Mouse (Mus musculus) splenic B cell, adult 2 months (primary cell): ENCODE measurements around the gene S100a7a.
A peak's percentile ranks its signal among the peaks of the same experiment; 100 is the strongest.

Experiments used
- DNase-seq: peaks from one replicate; pipeline ENCODE4 v3.0.0-alpha.2; 2011; ENCODE audit warnings: low read depth, low spot score
- H3K27me3 ChIP-seq: 2 replicates; pipeline ENCODE4 v1.6.1; 2012; ENCODE audit warnings: mild to moderate bottlenecking, low read length, moderate library complexity, mixed read lengths; ENCODE audit not compliant: control insufficient read depth, poor library complexity, insufficient read depth, severe bottlenecking
- H3K36me3 ChIP-seq: 2 replicates; pipeline ENCODE4 v1.6.1; 2012; ENCODE audit warnings: mild to moderate bottlenecking, low read length, moderate library complexity, mixed read lengths; ENCODE audit not compliant: control insufficient read depth, poor library complexity, insufficient read depth, severe bottlenecking

S100a7a gene

DNA sequence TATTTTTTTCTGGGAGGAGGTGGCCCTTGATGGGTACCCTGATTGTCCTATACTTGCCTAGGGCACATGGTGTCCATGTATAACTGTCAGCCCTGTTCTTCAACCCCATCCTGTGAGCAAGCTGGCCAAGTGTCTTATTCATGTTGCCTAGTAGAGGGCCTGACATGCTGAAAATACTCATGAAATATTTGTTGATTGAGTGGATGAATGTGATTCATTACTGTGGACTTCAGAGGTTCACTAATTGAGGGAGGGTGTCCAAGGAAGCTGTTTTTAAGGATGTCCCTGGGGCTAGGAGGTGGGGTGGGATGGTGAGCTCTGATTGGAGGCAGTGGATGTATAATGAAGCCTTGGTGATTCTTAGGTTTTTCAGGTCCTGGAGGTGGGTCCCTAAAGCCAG, at the start of gene S100a7a:
Gene S100a7a, plus strand, starts transcription at position 301 of the 400 bp plus-strand sequence.
- H3K36me3 ChIP-seq: no peaks in the 10 kb centered on the region
- no peaks in the 10 kb centered on the region; the same call in 1 of the 2 replicates for H3K27me3 ChIP-seq
- no peak for DNase-seq

DNA sequence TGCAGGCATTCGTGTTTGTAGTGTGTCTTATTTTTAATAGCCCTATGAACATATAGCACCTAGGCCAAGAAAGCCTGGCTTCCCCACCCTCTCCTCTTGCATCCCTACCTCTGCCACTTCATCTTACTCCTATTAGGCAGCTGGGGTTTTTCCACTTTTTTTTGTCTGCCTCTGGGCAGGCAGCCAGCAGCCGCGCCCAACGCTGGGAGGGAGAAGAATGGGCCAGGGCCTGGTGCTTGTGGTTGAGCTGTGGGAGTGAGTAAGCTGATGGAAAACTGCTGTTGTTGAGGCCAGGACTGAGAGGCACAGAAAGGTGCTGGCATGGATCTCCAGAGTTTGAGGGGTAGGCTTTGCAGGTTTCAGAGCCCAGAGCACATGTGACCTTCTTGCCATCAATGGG, 49.4 kb upstream of the S100a7a start:
- Histone ChIP-seq H3K27me3 (no peaks in the 10 kb centered on the region), H3K36me3 (no peaks in the 10 kb centered on the region)
- no peak for DNase-seq

DNA sequence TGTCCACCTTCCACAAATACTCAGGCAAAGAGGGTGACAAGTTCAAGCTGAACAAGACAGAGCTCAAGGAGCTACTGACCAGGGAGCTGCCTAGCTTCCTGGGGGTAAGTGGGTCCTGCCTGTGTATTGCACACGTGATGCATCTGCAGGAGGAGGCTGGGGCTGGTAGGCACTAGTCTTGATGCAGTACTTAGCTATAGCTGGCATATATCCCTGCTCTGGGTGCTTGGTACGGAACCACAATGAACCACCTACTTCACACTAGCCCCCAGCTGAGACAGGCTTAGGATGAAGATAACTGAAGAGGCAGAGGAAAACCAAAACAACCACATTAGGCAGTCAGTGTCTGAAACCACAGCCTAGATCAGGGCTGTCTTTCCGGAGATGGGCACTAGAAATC, 48.8 kb upstream of the S100a7a start:
- Histone ChIP-seq H3K36me3 (no peaks in the 10 kb centered on the region), H3K27me3 (no peaks in the 10 kb centered on the region)
- no peak for DNase-seq

DNA sequence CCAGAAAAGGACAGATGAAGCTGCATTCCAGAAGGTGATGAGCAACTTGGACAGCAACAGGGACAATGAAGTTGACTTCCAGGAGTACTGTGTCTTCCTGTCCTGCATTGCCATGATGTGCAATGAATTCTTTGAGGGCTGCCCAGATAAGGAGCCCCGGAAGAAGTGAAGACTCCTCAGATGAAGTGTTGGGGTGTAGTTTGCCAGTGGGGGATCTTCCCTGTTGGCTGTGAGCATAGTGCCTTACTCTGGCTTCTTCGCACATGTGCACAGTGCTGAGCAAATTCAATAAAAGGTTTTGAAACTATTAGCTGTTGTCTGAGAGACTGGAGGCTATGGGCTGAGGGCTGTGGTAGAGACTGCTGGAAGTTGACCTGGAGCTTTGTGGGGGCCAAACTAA, 48.1 kb upstream of the S100a7a start:
- DNase-seq: no peak
- no peaks in the 10 kb centered on the region for H3K27me3 ChIP-seq

DNA sequence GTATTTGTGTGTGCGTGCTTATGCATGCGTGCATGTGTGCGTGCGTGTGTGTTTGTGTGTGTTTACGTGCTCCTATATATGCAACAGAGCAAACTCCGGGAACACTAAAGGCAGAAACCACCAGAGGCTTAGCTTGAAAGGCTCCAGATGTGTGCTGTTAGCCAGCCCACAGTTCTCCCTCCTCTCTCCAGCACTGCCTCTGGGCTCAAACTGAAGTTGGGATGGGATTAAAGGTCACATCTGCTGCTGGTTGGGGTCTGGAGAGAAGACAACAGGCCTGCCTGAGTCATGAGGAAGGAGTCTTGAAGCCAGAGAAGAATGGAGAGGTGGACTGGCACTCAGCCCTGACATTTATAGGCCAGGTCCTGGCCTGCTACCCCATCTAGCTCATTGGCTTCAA, 47.6 kb upstream of the S100a7a start:
- DNase-seq: no peak
- no peaks in the 10 kb centered on the region for H3K36me3 ChIP-seq
- no peaks in the 10 kb centered on the region for H3K27me3 ChIP-seq

More for the DNA sequence above, 48.1 kb upstream of the S100a7a start:
- H3K36me3 ChIP-seq: no peaks in the 10 kb centered on the region

DNA sequence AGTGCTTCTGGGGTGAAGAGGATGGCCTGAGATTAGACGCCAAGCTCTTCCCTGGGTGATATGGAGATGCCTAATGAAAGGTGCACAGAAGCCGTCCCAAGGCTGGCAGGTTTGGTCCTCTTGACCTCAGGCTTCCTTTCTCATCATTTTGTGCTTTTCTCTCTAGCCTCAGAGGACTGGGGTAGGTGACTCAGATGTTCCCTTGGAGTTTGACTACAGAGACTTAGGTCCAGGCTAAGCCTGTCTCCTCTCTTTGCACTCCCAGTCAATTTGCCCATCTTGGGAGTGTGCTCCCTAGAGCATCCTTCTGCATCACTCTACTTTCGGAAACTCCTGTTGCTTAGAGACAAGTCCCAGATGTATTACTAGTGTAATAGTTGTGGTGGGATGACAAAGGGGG, 46.5 kb upstream of the S100a7a start:
- H3K27me3 ChIP-seq: no peaks in the 10 kb centered on the region
- H3K36me3 ChIP-seq: no peaks in the 10 kb centered on the region
- DNase-seq: no peak

DNA sequence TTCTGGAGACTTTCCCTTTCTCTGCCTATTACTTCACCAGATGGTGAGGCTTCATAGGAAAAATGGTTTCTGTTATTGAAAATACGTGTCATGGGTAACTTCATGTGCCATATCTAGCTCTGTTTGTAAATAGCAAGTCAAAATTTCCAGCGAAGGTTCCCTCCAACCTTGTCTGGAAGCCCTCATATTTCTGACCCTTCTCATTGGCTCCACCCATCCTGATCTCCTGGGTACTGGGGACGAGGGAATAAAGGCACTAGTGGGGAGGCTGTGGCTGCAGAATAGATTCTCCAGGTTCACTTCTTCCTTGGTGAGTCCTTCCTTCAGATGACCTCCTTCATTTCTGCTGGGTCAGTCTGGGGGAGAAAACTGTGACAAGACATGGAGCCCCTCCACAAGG, 45.6 kb upstream of the S100a7a start, which contains the start of gene S100a5:
Gene S100a5, plus strand, starts transcription at position 301 of the 400 bp plus-strand sequence.
- no peak for DNase-seq
- no peaks in the 10 kb centered on the region for H3K27me3 ChIP-seq
- no peaks in the 10 kb centered on the region for H3K36me3 ChIP-seq

DNA sequence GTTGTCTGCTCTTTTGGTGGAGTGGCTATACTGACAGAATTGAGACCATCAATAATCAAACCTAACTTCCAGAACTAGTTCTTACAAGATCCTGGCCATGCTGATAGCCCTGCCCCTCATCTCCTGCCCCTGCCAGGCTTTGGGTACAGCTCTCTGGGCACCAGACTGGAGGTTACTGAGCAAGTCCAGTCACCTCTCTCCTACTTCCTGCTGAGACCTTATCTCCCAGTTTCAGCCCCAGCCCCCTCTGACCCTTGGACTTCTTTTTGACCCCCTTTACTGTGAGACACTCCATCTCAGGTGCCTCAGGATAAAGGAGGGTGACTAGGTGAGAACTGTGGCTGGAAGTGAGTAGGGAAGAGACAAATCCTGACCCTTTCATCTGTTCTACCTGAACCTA, 44.7 kb upstream of the S100a7a start:
- DNase-seq: no peak
- Histone ChIP-seq H3K36me3 (no peaks in the 10 kb centered on the region), H3K27me3 (no peaks in the 10 kb centered on the region)

DNA sequence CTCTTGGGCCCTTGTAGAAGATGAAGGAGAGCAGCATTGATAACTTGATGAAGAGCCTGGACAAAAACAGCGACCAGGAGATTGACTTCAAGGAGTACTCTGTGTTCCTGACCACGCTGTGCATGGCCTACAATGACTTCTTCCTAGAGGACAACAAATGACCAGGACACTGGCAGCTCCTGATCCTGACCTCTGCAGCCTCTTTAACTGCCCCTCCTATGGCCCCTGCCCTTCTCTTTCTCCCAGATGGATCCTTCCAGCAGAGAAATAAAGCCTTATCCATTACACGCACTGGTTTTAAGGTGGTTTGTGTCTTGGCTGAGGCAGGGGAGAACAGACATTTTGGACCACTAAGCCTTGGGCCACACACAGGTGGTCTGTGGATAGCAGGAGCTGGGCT, 42.3 kb upstream of the S100a7a start:
- DNase-seq: no peak
- Histone ChIP-seq H3K36me3 (no peaks in the 10 kb centered on the region), H3K27me3 (no peaks in the 10 kb centered on the region)

DNA sequence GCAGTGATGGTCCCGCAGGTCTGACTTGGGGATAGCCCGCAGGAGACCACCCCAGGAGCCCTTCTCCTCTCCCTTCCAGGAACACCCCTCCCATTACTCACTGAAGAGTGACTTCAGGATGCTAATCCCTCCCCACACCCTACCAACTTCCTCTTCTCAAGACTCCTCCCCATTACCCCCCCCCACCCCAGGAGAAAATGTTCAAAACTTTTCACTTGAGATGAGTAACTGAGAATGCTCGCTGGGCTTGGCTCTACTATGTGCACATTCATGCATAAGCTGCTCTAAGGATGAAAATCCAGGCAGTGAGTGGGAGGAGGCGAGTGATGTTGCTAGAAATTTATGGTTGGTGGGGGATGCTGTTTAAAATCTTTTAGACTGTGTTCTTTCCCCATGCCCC, 41.8 kb upstream of the S100a7a start:
- DNase-seq: peak; percentile 55
- H3K27me3 ChIP-seq: no peaks in the 10 kb centered on the region
- H3K36me3 ChIP-seq: no peaks in the 10 kb centered on the region

DNA sequence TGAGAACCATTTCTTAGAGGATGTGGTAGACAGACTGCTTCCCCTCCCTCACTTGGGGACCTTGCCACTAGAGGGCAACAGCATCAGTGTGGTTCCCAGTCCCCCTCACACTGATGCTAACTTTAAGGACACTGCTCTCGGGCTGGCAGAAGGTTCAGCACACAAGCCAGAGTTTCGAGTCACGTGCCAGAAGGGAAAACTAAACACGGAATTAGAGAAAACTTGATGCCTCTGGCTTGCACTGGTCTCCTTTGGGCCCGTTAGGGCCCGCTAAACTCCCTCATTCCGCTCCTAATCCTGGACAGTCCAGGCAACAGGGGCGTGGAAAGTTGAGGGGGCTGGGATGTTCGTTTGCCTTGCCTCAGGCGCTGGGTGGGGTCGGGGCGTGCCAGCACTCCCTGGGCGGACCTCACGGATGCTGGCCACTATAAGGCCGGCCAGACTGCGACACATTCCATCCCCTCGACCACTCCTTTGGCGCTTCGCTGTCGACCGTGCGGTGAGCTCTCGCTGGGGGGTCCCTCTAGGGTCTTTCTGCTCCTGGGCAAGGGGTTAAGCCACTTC, 41.0 kb upstream of the S100a7a start, which contains the start of gene S100a6:
Gene S100a6, plus strand, starts transcription at position 155 of the 564 bp plus-strand sequence.
- DNase-seq: peak; percentile 83
- Histone ChIP-seq H3K36me3 (no peaks in the 10 kb centered on the region), H3K27me3 (no peaks in the 10 kb centered on the region)

DNA sequence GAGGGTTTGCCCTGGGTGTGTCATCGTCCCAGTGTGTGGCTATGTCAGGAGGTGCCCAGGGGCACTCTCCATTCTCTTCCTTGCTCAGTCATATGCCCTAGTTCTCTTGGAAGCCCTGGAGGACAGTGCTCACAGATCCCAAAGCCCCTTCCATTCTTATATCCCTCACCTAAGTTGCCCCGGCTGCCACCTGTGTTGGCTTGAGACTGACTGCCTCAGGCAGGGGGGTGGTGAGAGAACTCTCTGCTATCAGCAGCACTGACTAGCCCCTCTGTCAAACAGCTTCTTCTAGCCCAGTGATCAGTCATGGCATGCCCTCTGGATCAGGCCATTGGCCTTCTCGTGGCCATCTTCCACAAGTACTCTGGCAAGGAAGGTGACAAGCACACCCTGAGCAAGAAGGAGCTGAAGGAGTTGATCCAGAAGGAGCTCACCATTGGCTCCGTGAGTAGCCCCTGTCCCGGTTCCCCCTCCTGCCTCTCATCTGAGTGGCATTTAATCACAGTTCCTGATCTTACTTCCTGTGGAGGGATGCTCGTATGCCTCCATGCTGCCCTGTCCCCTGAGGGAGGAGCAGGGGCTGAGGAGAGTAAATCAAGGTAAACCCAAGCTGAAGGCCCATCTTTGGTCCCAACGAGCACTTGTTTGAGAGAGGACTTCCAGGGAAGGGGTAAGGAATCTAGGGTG, 40.2 kb upstream of the S100a7a start:
- no peaks in the 10 kb centered on the region for H3K36me3 ChIP-seq
- no peak for DNase-seq
- H3K27me3 ChIP-seq: no peaks in the 10 kb centered on the region

DNA sequence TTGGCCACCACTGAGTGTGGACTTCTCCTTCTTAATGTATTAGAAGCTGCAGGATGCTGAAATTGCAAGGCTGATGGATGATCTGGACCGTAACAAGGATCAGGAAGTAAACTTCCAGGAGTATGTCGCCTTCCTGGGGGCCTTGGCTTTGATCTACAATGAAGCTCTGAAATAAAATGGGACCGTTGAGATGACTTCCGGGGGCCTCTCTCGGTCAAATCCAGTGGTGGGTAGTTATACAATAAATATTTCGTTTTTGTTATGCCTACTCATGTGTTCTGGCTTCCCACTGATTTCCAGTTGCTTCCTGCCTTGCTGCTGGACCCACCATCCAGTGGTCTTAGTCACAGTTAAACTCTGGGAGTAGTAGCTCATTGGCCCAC, 39.7 kb upstream of the S100a7a start:
- H3K27me3 ChIP-seq: no peaks in the 10 kb centered on the region
- no peak for DNase-seq
- no peaks in the 10 kb centered on the region for H3K36me3 ChIP-seq

DNA sequence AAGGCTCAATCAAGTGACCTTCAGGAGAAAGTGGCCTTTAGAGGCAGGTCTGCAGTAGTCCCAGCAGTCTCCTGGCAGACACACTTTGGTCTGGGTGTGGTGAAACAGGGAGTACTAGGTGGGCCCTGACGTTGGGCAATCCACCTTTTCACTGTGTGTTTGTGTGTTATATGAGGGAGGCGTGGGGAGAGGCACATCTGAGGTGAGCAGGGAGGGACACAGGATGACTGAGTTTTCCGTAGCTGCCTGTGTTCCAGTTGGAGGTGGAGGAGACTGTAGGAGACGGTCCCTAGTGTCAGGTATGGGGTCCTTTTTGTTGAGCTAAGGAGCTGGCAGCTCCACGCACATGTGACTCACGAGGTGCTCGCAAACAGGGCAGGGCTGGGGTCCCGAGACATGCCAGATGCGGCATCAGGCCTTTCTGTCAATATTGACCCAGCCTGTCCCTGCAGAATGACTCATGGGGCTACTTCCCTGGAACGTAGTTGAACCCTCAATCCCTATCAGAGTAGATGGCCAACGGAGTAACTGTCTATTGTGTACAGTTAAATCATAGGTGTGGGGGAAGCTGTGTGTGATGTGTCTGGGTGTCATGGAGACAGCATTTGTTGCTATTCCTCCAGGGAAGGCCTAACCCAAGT, 39.1 kb upstream of the S100a7a start:
- H3K27me3 ChIP-seq: no peaks in the 10 kb centered on the region
- DNase-seq: no peak
- no peaks in the 10 kb centered on the region for H3K36me3 ChIP-seq

DNA sequence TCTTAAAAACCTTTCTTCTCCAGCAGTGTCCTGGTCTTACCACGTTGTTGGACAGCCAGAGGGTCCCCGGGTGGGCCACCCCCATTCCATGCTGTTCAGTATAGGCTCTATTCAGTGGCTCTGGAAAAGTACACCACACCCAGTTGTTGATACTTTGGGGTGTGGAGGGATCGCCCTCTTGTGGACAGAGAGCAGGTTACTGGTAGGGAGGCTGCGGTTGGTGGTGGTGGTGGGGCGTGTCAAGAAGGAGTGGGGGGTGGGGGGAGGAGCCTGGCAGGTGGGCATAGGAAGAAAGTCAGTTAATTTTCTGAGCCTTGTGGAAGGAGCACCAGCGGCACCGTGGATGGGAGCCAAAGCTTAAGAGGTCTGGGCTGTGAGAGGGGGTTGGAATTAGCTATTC, 38.4 kb upstream of the S100a7a start:
- Histone ChIP-seq H3K27me3 (no peaks in the 10 kb centered on the region), H3K36me3 (no peaks in the 10 kb centered on the region)
- peak; percentile 85 for DNase-seq
